ENCODE assay signal across 23 mouse cellular contexts in genomic region chr14:36563229-36563865, GRCm38 (mm10).
"Had no signal": no experiment of that assay in that cellular context is flagged by ENCODE, and none has a peak within 500 bp of the region (broad histone marks: within the 10 kb centered on the region; RNA-seq: fewer than 3 reads in every experiment).

No protein-coding gene starts in this region.

- H3K4me1 ChIP-seq: limb, embryonic 10.5 days; limb, embryonic 13.5 days; liver, embryonic 12.5 days; liver, embryonic 15.5 days; lung, embryonic 15.5 days; megakaryocyte, embryonic 14.5 days; stomach, embryonic 15.5 days had no signal

- H3K36me3 ChIP-seq: limb, embryonic 10.5 days; limb, embryonic 13.5 days; liver, embryonic 12.5 days; liver, embryonic 15.5 days; lung, embryonic 15.5 days; stomach, embryonic 15.5 days had no signal

- H3K27ac ChIP-seq: kidney, postnatal 0 days; layer of hippocampus, adult 2 months; limb, embryonic 10.5 days; limb, embryonic 13.5 days; liver, embryonic 12.5 days; liver, embryonic 15.5 days; lung, embryonic 15.5 days; stomach, embryonic 15.5 days had no signal

- DNase-seq: kidney, adult 18-20 months; kidney, adult 9 months; kidney, postnatal 25 days; layer of hippocampus, adult 9-11 months; liver; lung, adult 18-20 months; lung, postnatal 10 days; lung, postnatal 36 days; midbrain, embryonic 14.5 days; retina, postnatal 1 day; right cerebral cortex, postnatal 25 days; spleen, adult 18-20 months; thymus, postnatal 25 days had no signal

- H3K4me3 ChIP-seq: layer of hippocampus, adult 2 months; limb, embryonic 10.5 days; limb, embryonic 13.5 days; liver, embryonic 12.5 days; liver, embryonic 15.5 days; lung, embryonic 15.5 days; megakaryocyte, embryonic 14.5 days; stomach, embryonic 15.5 days had no signal

- H3K9ac ChIP-seq: limb, embryonic 13.5 days; liver, embryonic 12.5 days; liver, embryonic 15.5 days; lung, embryonic 15.5 days; stomach, embryonic 15.5 days had no signal

- ATAC-seq: liver, embryonic 12.5 days had no signal

- H3K9me3 ChIP-seq: limb, embryonic 10.5 days; limb, embryonic 13.5 days; liver, embryonic 12.5 days; liver, embryonic 15.5 days; lung, embryonic 15.5 days; megakaryocyte, embryonic 14.5 days; stomach, embryonic 15.5 days had no signal

- H3K4me2 ChIP-seq: limb, embryonic 13.5 days; liver, embryonic 12.5 days; liver, embryonic 15.5 days; lung, embryonic 15.5 days; midbrain, embryonic 11.5 days; stomach, embryonic 15.5 days had no signal

- H3K27me3 ChIP-seq: limb, embryonic 13.5 days; liver, embryonic 12.5 days; liver, embryonic 15.5 days; lung, embryonic 15.5 days; megakaryocyte, embryonic 14.5 days; stomach, embryonic 15.5 days had no signal
